Mouse (Mus musculus) limb, embryonic 14.5 days (tissue): ENCODE data around the gene A930017K11Rik. TPM values are rescaled to one million over a fixed set of nuclear protein-coding genes. Genes with fewer than 3 reads are reported as not detected.

Experiments
- ATAC-seq: fragments of 200-750 bp; cut with Nextera tagmentation; 2 replicates; pipeline ENCODE4 v1.8.0; 2017; ENCODE audit warnings: low read depth, moderate number of reproducible peaks, moderate TSS enrichment; ENCODE audit not compliant: low FRiP score
- DNase-seq: peaks from one replicate; pipeline ENCODE4 v3.0.0-alpha.2; 2015; ENCODE audit warnings: low spot score
- H3K27ac ChIP-seq: fragments of 300-500 bp; sonication (generic); replicated peaks from 2 replicates; pipeline ENCODE4 v1.5.1; 2014; ENCODE audit warnings: low read depth, mild to moderate bottlenecking, low read length, moderate library complexity, mixed read lengths
- H3K27me3 ChIP-seq: fragments of 300-500 bp; sonication (generic); 2 replicates; pipeline ENCODE4 v1.6.1; 2014; ENCODE audit warnings: low read length, mixed read lengths; ENCODE audit not compliant: control insufficient read depth, insufficient read depth
- H3K36me3 ChIP-seq: fragments of 300-500 bp; sonication (generic); 2 replicates; pipeline ENCODE4 v1.6.1; 2014; ENCODE audit warnings: mild to moderate bottlenecking, low read length, moderate library complexity, mixed read lengths; ENCODE audit not compliant: control insufficient read depth, insufficient read depth
- H3K4me1 ChIP-seq: fragments of 300-500 bp; sonication (generic); 2 replicates; pipeline ENCODE4 v1.6.1; 2014; ENCODE audit warnings: antibody characterized with exemption, low read length, mixed read lengths; ENCODE audit not compliant: control insufficient read depth, insufficient read depth
- H3K4me2 ChIP-seq: fragments of 300-500 bp; sonication (generic); replicated peaks from 2 replicates; pipeline ENCODE4 v1.6.1; 2014; ENCODE audit warnings: low read depth, mild to moderate bottlenecking, low read length, moderate library complexity; ENCODE audit not compliant: severe bottlenecking
- H3K4me3 ChIP-seq: fragments of 300-500 bp; sonication (generic); replicated peaks from 2 replicates; pipeline ENCODE4 v1.5.1; 2014; ENCODE audit warnings: low read length
- H3K9ac ChIP-seq: fragments of 300-500 bp; sonication (generic); 2 replicates; pipeline ENCODE4 v1.6.1; 2014; ENCODE audit warnings: mild to moderate bottlenecking, low read depth, low read length, moderate library complexity; ENCODE audit not compliant: severe bottlenecking
- H3K9me3 ChIP-seq: fragments of 300-500 bp; sonication (generic); 2 replicates; pipeline ENCODE4 v1.6.1; 2016; ENCODE audit warnings: low read length; ENCODE audit not compliant: control insufficient read depth
- POLR2A ChIP-seq: fragments of 200-500 bp; IDR thresholded peaks from 2 replicates; pipeline ENCODE4 v1.8.0; 2012; ENCODE audit warnings: inconsistent platforms, mild to moderate bottlenecking, moderate library complexity, borderline replicate concordance; ENCODE audit not compliant: insufficient read depth, insufficient read length; ENCODE audit errors: extremely low read depth
- WGBS: fragments of 180-500 bp; shearing (Covaris S2); extraction: QIAGEN DNeasy Blood & Tissue Kit; methylation state at CpG from one replicate; pipeline ENCODE4 v1.1.7; 2014; 5-methylcytosine and 5-hydroxymethylcytosine counted together
- polyA plus RNA-seq, 2 experiments: library from polyadenylated mRNA; depleted of rRNA in 1 of 2; stranded (reverse) in 1 of 2; unstranded in 1 of 2; fragments of >200 nt; fragmentation: Nextera tagmentation in 1 of 2; extraction: Ambion mirVana in 1 of 2; gene quantifications; 2 replicates each; pipeline versions ENCODE4 v1.2.1 to v1.2.3; 2012 to 2014

Gene A930017K11Rik
- polyA plus RNA-seq, 2 experiments: 0.23 to 0.25 TPM

GRCm38 (mm10) chr17:25979829-25980738, 27.7 kb upstream of the A930017K11Rik start:
- no peak overlapping the region for H3K4me3 ChIP-seq
- H3K36me3 ChIP-seq: 0 out of 2 replicates have a peak, but pooled peaks cover 3% of the 10 kb centered on the region
- no peaks in the 10 kb centered on the region for H3K27me3 ChIP-seq
- H3K4me1 ChIP-seq: peaks cover 17% of the 10 kb centered on the region
- H3K27ac ChIP-seq: no peak overlapping the region
- DNase-seq: peak; percentile 40
- no peak overlapping the region for H3K4me2 ChIP-seq
- 81% methylated on average over 5 of the region's 5 CpGs for WGBS
- no peak for ATAC-seq
- no peaks in the 10 kb centered on the region for H3K9me3 ChIP-seq
- no peak overlapping the region for H3K9ac ChIP-seq
- TF ChIP-seq POLR2A: no peak

- 0 out of 2 replicates have a peak, but pooled peaks cover 5% of the 10 kb centered on the region for H3K4me1 ChIP-seq
- no peaks in the 10 kb centered on the region for H3K27me3 ChIP-seq
- no peak for TF ChIP-seq POLR2A
- H3K9ac ChIP-seq: no peak overlapping the region
- H3K4me2 ChIP-seq: no peak overlapping the region
- WGBS: 76% methylated on average over 4 of the region's 4 CpGs
- DNase-seq (no peak), ATAC-seq (no peak)
- H3K4me3 ChIP-seq: no peak overlapping the region
- peaks cover 11% of the 10 kb centered on the region; the same call in 1 of the 2 replicates for H3K36me3 ChIP-seq
- H3K27ac ChIP-seq: no peak overlapping the region
- no peaks in the 10 kb centered on the region for H3K9me3 ChIP-seq
Measured at GRCm38 (mm10) chr17:25970954-25971707, 18.8 kb upstream of the A930017K11Rik start.

DNA sequence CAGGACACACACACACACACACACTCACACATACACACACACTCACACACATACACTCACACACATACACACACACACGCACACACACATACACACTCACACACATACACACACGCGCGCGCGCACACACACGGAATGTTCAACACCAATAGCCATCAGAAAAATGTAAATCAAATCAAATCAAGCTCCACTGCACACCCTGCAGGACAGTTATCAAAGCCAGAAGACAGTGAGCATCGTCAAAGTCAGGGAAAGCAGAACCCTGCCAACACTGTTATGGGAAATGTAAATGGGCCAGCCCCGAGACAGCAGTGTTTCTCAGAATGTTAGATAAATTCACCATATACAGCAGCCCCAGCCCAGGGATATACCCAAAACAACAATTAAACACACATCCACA, 18.1 kb upstream of the A930017K11Rik start:
- Histone ChIP-seq H3K4me3 (no peak overlapping the region), H3K27me3 (no peaks in the 10 kb centered on the region), H3K9ac (no peak overlapping the region), H3K36me3 (peaks cover 11% of the 10 kb centered on the region; the same call in 1 of the 2 replicates), H3K4me1 (0 out of 2 replicates have a peak, but pooled peaks cover 5% of the 10 kb centered on the region), H3K27ac (no peak overlapping the region), H3K9me3 (no peaks in the 10 kb centered on the region), H3K4me2 (no peak overlapping the region)
- DNase-seq (no peak), ATAC-seq (no peak)
- 95% methylated on average over 9 of the region's 9 CpGs for WGBS
- no peak for TF ChIP-seq POLR2A

- TF ChIP-seq POLR2A: no peak
- WGBS: 50% methylated on average over 1 of the region's 1 CpGs
- Histone ChIP-seq H3K27ac (no peak overlapping the region), H3K27me3 (no peaks in the 10 kb centered on the region), H3K4me3 (no peak overlapping the region), H3K36me3 (peaks cover 25% of the 10 kb centered on the region), H3K4me1 (no peaks in the 10 kb centered on the region), H3K4me2 (no peak overlapping the region), H3K9me3 (no peaks in the 10 kb centered on the region), H3K9ac (no peak overlapping the region)
- DNase-seq: no peak
- no peak for ATAC-seq
Measured at GRCm38 (mm10) chr17:25968176-25968575, 15.8 kb upstream of the A930017K11Rik start.

DNA sequence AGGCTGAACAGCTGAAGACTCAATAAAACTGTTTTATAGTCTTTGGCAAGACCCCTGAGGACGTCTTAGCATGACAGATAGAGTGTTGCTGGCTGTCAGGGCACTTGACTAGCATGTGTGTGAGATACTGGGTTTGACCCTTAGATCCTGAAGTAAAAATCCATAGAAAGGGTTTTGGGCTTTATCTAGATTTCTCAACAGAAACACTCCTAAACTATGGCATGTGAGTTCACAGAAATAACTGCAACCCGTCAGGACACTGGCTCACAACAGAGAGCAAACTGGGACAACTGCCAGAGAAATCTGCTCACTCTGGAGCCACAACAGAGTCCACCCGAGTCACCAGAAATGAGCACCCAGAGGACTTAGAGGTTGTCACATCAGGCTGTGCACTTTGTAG, 15.3 kb upstream of the A930017K11Rik start:
- H3K4me1 ChIP-seq: no peaks in the 10 kb centered on the region
- H3K27me3 ChIP-seq: no peaks in the 10 kb centered on the region
- no peaks in the 10 kb centered on the region for H3K9me3 ChIP-seq
- ATAC-seq (no peak), DNase-seq (no peak)
- no peak overlapping the region for H3K4me3 ChIP-seq
- H3K9ac ChIP-seq: no peak overlapping the region
- TF ChIP-seq POLR2A: no peak
- no peak overlapping the region for H3K27ac ChIP-seq
- no peak overlapping the region for H3K4me2 ChIP-seq
- 25% methylated on average over 3 of the region's 3 CpGs for WGBS
- peaks cover 30% of the 10 kb centered on the region for H3K36me3 ChIP-seq
